Mouse (Mus musculus) bone marrow, adult 2 months (tissue): Measurements from ENCODE around the gene Zmym3. TPM values are rescaled to one million over a fixed set of nuclear protein-coding genes. Genes with fewer than 3 reads are reported as not detected.
"Not testable (repeated sequence)": the region's sequence is repeated elsewhere in the genome, so short reads cannot be mapped to it uniquely, and the experiment has no call there.

Experiments used
- H3K27ac ChIP-seq: fragments of 200-500 bp; 2 replicates; pipeline ENCODE4 v1.5.1; 2012; ENCODE audit warnings: low read depth, mild to moderate bottlenecking, control low read depth, inconsistent platforms, low read length; ENCODE audit not compliant: control insufficient read depth, poor library complexity, insufficient read depth
- H3K4me1 ChIP-seq: fragments of 200-500 bp; 2 replicates; pipeline ENCODE4 v1.6.1; 2011; ENCODE audit warnings: low read length; ENCODE audit not compliant: control insufficient read depth, insufficient read depth
- H3K4me3 ChIP-seq: fragments of 200-500 bp; replicated peaks from 2 replicates; pipeline ENCODE3; 2011; ENCODE audit warnings: mild to moderate bottlenecking, low read depth, low read length, control low read depth; ENCODE audit not compliant: control insufficient read depth
- CTCF ChIP-seq: fragments of 200-500 bp; IDR thresholded peaks from 2 replicates; pipeline ENCODE4 v1.5.1; 2011; ENCODE audit warnings: low read length, control low read depth; ENCODE audit not compliant: control insufficient read depth, insufficient read depth
- WGBS: fragments of 180-500 bp; shearing (Covaris S2); methylation state at CpG from one replicate; pipeline ENCODE4 v1.1.7; 2018; 5-methylcytosine and 5-hydroxymethylcytosine counted together
- polyA plus RNA-seq: library from polyadenylated mRNA; stranded (reverse); fragments of >200 nt; gene quantifications from 2 replicates; pipeline ENCODE4 v1.2.4, GENCODE M21; 2011; ENCODE audit warnings: low replicate concordance; ENCODE audit not compliant: missing spikeins, insufficient read depth, insufficient read length

The Zmym3 gene
- polyA plus RNA-seq, 1 experiment: 26.9 TPM

- 59% methylated on average over 4 of the region's 4 CpGs for WGBS
- TF ChIP-seq CTCF: peak; percentile 33; the same call in 1 of the 2 replicates
- H3K4me1 ChIP-seq, H3K27ac ChIP-seq, H3K4me3 ChIP-seq: not testable (repeated sequence)
Observed at GRCm38 (mm10) chrX:101358902-101359301, 61.7 kb downstream of the Zmym3 start.

Other genes starting within 250 kb of the Zmym3 start
- gene Snx12, start 198.3 kb downstream of the Zmym3 start, polyA plus RNA-seq: 15.2 and 23.3 TPM in 2 replicates
- 20.9 and 23.4 TPM in 2 replicates for gene Foxo4, start 166.3 kb downstream of the Zmym3 start, polyA plus RNA-seq
- gene Gm614, start 156.9 kb downstream of the Zmym3 start, polyA plus RNA-seq: not detected in 2 replicates
- gene Il2rg, start 152.6 kb downstream of the Zmym3 start, polyA plus RNA-seq: 12.4 and 32.4 TPM in 2 replicates
- gene Gm20489, start 151.8 kb downstream of the Zmym3 start, polyA plus RNA-seq: not detected in 2 replicates
- 122 and 196 TPM in 2 replicates for gene Med12, start 146.8 kb downstream of the Zmym3 start, polyA plus RNA-seq
- gene Nlgn3, start 121.7 kb downstream of the Zmym3 start, polyA plus RNA-seq: 2.1 TPM in 1 of 2 replicates, not detected in the other
- 1.1 and 4.7 TPM in 2 replicates for gene Gjb1, start 44.5 kb downstream of the Zmym3 start, polyA plus RNA-seq
- 112 and 164 TPM in 2 replicates for gene Nono, start 8.5 kb upstream of the Zmym3 start, polyA plus RNA-seq
- 2.4 and 4.1 TPM in 2 replicates for gene Itgb1bp2, start 28.2 kb upstream of the Zmym3 start, polyA plus RNA-seq
- 16.0 and 30.3 TPM in 2 replicates for gene Taf1, start 111.9 kb upstream of the Zmym3 start, polyA plus RNA-seq
- 73.2 and 107 TPM in 2 replicates for gene Ogt, start 219.2 kb upstream of the Zmym3 start, polyA plus RNA-seq